Mouse (Mus musculus): ENCODE data around the gene 9430097D07Rik. TPM values are rescaled to one million over a fixed set of nuclear protein-coding genes. Genes with fewer than 3 reads are reported as not detected.

The 9430097D07Rik gene
- polyA plus RNA-seq, 1 experiment from 2014 or later, result 0.86 TPM

GRCm38 (mm10) chr2:32547964-32548739 is 27.3 kb downstream of the 9430097D07Rik start:
- Histone ChIP-seq H3K36me3 (replicated peaks) (no peaks in the 10 kb centered on the region), H3K27me3 (replicated peaks) (no peaks in the 10 kb centered on the region)
- 90% methylated on average over 7 of the region's 7 CpGs for WGBS

DNA sequence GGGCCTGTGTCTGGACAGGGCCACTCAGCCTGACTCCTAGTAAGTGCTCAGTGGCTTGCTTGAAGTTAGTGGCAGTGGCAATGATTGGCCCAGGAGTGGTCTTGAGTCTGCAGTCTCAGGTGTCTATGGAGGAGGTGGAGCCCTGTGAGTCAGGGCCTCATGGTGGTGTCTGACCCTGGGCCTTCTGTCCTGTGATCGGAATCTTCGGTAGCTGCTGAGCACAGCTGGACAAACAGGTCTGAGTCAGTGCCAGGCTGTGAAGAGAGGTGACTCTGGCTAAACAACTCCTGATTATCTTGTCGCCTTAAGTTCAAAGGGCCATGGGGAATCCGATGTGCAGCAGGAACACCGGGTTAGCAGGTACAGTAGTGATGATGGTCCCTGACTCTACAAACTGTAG is 28.1 kb downstream of the 9430097D07Rik start:
- no peaks in the 10 kb centered on the region for H3K36me3 ChIP-seq (replicated peaks)
- no peak overlapping the region for H3K4me3 ChIP-seq
- no peak overlapping the region for H3K9ac ChIP-seq
- H3K27ac ChIP-seq, result no peak overlapping the region
- no peaks in the 10 kb centered on the region for H3K27me3 ChIP-seq (replicated peaks)
- no peak for ATAC-seq (replicated peaks)
- H3K4me2 ChIP-seq, result no peak overlapping the region
- 91% methylated on average over 5 of the region's 5 CpGs for WGBS
- peaks cover 7% of the 10 kb centered on the region; the same call in 1 of the 2 replicates for H3K4me1 ChIP-seq
- H3K9me3 ChIP-seq, result no peaks in the 10 kb centered on the region

More at GRCm38 (mm10) chr2:32547964-32548739, 27.3 kb downstream of the 9430097D07Rik start:
- no peak overlapping the region for H3K9ac ChIP-seq
- no peaks in the 10 kb centered on the region for H3K4me1 ChIP-seq
- no peak overlapping the region for H3K27ac ChIP-seq
- no peak overlapping the region for H3K4me3 ChIP-seq
- no peaks in the 10 kb centered on the region for H3K9me3 ChIP-seq
- no peak overlapping the region for H3K4me2 ChIP-seq
- no peak for ATAC-seq (replicated peaks)

GRCm38 (mm10) chr2:32546951-32547350 is 28.5 kb downstream of the 9430097D07Rik start:
- WGBS, result 44% methylated on average over 1 of the region's 1 CpGs
- ATAC-seq (replicated peaks), result no peak

GRCm38 (mm10) chr2:32543031-32543449 is 32.4 kb downstream of the 9430097D07Rik start:
- 77% methylated on average over 3 of the region's 3 CpGs for WGBS
- Histone ChIP-seq H3K9ac (no peak overlapping the region), H3K4me1 (peaks cover 35% of the 10 kb centered on the region), H3K36me3 (replicated peaks) (no peaks in the 10 kb centered on the region), H3K9me3 (no peaks in the 10 kb centered on the region), H3K4me3 (no peak overlapping the region), H3K4me2 (no peak overlapping the region), H3K27me3 (replicated peaks) (no peaks in the 10 kb centered on the region), H3K27ac (no peak overlapping the region)
- no peak for ATAC-seq (replicated peaks)

More at GRCm38 (mm10) chr2:32546951-32547350, 28.5 kb downstream of the 9430097D07Rik start:
- Histone ChIP-seq H3K27me3 (replicated peaks) (no peaks in the 10 kb centered on the region), H3K4me1 (peaks cover 7% of the 10 kb centered on the region; the same call in 1 of the 2 replicates), H3K27ac (no peak overlapping the region), H3K36me3 (replicated peaks) (no peaks in the 10 kb centered on the region), H3K9me3 (no peaks in the 10 kb centered on the region), H3K4me3 (no peak overlapping the region), H3K9ac (no peak overlapping the region), H3K4me2 (no peak overlapping the region)

- Histone ChIP-seq H3K4me3 (no peak overlapping the region), H3K4me1 (peaks cover 45% of the 10 kb centered on the region), H3K36me3 (replicated peaks) (no peaks in the 10 kb centered on the region), H3K27me3 (replicated peaks) (no peaks in the 10 kb centered on the region), H3K9ac (no peak overlapping the region), H3K4me2 (no peak overlapping the region), H3K27ac (no peak overlapping the region), H3K9me3 (no peaks in the 10 kb centered on the region)
- WGBS, result 93% methylated on average over 4 of the region's 4 CpGs
- ATAC-seq (replicated peaks), result no peak
Observed at GRCm38 (mm10) chr2:32541986-32542573, 33.4 kb downstream of the 9430097D07Rik start.

DNA sequence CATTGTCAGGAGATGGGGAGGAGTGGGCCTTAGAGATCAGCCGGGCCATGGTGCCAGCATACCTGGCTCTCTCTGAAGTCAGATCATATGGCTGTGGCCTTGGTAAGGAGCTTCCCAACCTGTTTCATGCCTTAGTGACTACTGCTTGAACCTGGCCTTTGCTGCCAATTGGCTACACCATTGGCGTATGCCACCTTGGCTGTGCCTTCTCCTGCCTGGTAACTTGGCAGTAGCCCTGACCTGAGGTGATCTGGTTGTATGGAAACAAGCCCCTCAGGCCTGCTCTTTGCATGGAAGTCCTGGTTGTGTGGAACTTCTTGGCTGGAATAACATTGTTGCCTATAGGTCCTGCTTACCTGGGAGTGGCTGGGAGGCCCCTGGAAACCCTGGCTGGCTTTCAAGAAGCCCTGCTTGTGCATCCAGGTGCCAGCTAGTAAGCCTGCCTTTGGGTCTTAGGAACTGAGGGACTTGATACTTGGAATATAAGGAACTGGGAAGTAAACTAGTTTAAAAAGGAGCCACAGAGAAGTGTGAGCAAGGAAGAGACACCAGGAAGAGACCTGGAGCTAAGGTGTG is 34.1 kb downstream of the 9430097D07Rik start:
- ATAC-seq (replicated peaks), result no peak
- H3K4me1 ChIP-seq, result peaks cover 51% of the 10 kb centered on the region

GRCm38 (mm10) chr2:32539452-32539981 is 36.0 kb downstream of the 9430097D07Rik start:
- Histone ChIP-seq H3K27me3 (replicated peaks) (no peaks in the 10 kb centered on the region), H3K9me3 (no peaks in the 10 kb centered on the region), H3K4me3 (no peak overlapping the region), H3K36me3 (replicated peaks) (no peaks in the 10 kb centered on the region), H3K4me2 (no peak overlapping the region), H3K27ac (no peak overlapping the region), H3K9ac (no peak overlapping the region), H3K4me1 (peaks cover 59% of the 10 kb centered on the region)
- ATAC-seq (replicated peaks), result no peak
- WGBS, result 80% methylated on average over 14 of the region's 14 CpGs

More for the DNA sequence above, 34.1 kb downstream of the 9430097D07Rik start:
- Histone ChIP-seq H3K36me3 (replicated peaks) (no peaks in the 10 kb centered on the region), H3K27ac (no peak overlapping the region), H3K4me2 (no peak overlapping the region), H3K9ac (no peak overlapping the region), H3K4me3 (no peak overlapping the region), H3K27me3 (replicated peaks) (no peaks in the 10 kb centered on the region), H3K9me3 (no peaks in the 10 kb centered on the region)
- 94% methylated on average over 2 of the region's 2 CpGs for WGBS

DNA sequence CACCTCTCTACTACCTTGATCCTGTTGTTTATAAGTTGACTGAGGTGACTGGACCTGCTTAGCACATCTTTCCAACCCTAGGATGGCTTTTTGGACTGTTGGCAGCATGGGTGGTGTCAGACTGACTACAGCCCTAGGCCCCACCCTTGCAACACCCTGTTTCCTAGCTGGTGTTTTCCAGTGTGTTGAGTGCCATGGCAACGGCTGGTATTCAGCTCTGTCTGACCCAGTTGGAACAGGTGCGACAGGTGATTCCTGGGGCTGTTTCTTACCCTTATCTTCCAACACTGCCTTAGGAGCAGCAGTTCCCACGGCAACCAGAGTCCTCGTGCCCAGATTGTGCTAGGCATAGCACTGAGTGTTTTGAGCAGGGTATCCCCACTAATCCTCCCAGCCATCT is 37.0 kb downstream of the 9430097D07Rik start:
- peaks cover 68% of the 10 kb centered on the region for H3K4me1 ChIP-seq
- WGBS, result 58% methylated on average over 4 of the region's 4 CpGs
- H3K4me3 ChIP-seq, result no peak overlapping the region; the same call in 1 of the 2 replicates

DNA sequence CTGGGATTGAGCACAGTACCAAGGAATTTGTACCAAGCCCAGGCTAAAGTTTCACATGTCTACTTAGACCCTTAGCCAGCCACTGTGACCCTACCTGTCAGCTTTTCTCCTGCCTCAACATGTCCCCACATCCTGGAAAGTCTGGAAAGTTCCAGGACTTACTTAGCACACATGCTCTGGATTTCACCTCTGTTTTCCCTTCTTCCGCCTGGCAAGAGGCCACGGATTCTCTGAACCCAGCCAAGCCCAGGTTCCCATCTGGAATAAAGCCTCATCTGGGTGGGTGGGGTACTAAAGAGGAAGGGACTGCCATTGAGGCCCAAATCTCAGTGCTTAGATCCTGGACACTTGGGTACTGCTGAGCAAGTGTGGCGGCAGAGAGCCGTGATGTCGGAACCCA is 37.5 kb downstream of the 9430097D07Rik start:
- 73% methylated on average over 5 of the region's 5 CpGs for WGBS
- H3K4me3 ChIP-seq, result peak overlapping the region; percentile 89

More for the DNA sequence above, 37.0 kb downstream of the 9430097D07Rik start:
- no peak for ATAC-seq (replicated peaks)
- Histone ChIP-seq H3K27ac (no peak overlapping the region), H3K9ac (no peak overlapping the region), H3K9me3 (no peaks in the 10 kb centered on the region), H3K4me2 (peak overlapping the region; percentile 72), H3K27me3 (replicated peaks) (no peaks in the 10 kb centered on the region), H3K36me3 (replicated peaks) (no peaks in the 10 kb centered on the region)

GRCm38 (mm10) chr2:32537360-32537905 is 38.1 kb downstream of the 9430097D07Rik start:
- Histone ChIP-seq H3K9ac (peak overlapping the region; percentile 78), H3K9me3 (no peaks in the 10 kb centered on the region), H3K4me2 (peak overlapping the region; percentile 72), H3K4me3 (peak overlapping the region; percentile 89), H3K4me1 (peaks cover 62% of the 10 kb centered on the region), H3K36me3 (replicated peaks) (no peaks in the 10 kb centered on the region), H3K27me3 (replicated peaks) (no peaks in the 10 kb centered on the region), H3K27ac (peak overlapping the region; percentile 67)
- WGBS, result 11% methylated on average over 9 of the region's 9 CpGs
- no peak for ATAC-seq (replicated peaks)

More for the DNA sequence above, 37.5 kb downstream of the 9430097D07Rik start:
- Histone ChIP-seq H3K36me3 (replicated peaks) (no peaks in the 10 kb centered on the region), H3K27ac (no peak overlapping the region), H3K27me3 (replicated peaks) (no peaks in the 10 kb centered on the region), H3K9ac (no peak overlapping the region; the same call in 1 of the 2 replicates), H3K9me3 (no peaks in the 10 kb centered on the region), H3K4me2 (peak overlapping the region; percentile 72), H3K4me1 (peaks cover 67% of the 10 kb centered on the region)
- no peak for ATAC-seq (replicated peaks)

GRCm38 (mm10) chr2:32536634-32537359 is 38.7 kb downstream of the 9430097D07Rik start:
- Histone ChIP-seq H3K9me3 (no peaks in the 10 kb centered on the region), H3K27me3 (replicated peaks) (no peaks in the 10 kb centered on the region), H3K36me3 (replicated peaks) (no peaks in the 10 kb centered on the region), H3K27ac (peak overlapping the region; percentile 67), H3K4me3 (peak overlapping the region; percentile 89), H3K4me2 (peak overlapping the region; percentile 72), H3K9ac (peak overlapping the region; percentile 78), H3K4me1 (peaks cover 61% of the 10 kb centered on the region)
- 3% methylated on average over 11 of the region's 11 CpGs for WGBS
- ATAC-seq (replicated peaks), result no peak

Measured in midbrain, embryonic 15.5 days (tissue).